Mouse (Mus musculus): ENCODE results near the gene Derl3.

Gene Derl3

GRCm38 (mm10) chr10:75941042-75941824, 48.0 kb downstream of the Derl3 start:
- DNase-seq (ENCODE audit: low spot score): no peak

- DNase-seq (ENCODE audit: low spot score): no peak
These were observed 49.7 kb downstream of the Derl3 start, which contains the start of gene Vpreb3 for GRCm38 (mm10) chr10:75942736-75943477. TSS of gene Vpreb3 (plus strand) at chr10:75943057.

- no peak for DNase-seq (ENCODE audit: low spot score)
These were observed 51.0 kb downstream of the Derl3 start for GRCm38 (mm10) chr10:75944066-75944772.

- no peak for DNase-seq (ENCODE audit: low spot score)
These were observed 52.0 kb downstream of the Derl3 start for GRCm38 (mm10) chr10:75945213-75945612.
